Mouse (Mus musculus) MEL (cell line): ENCODE results near the gene Erg. TPM values are rescaled to one million over a fixed set of nuclear protein-coding genes. Genes with fewer than 3 reads are reported as not detected.

ENCODE experiments used
- DNase-seq: peaks from one replicate; pipeline ENCODE4 v3.0.0; 2011; ENCODE audit warnings: low read depth, low spot score
- H3K27ac ChIP-seq: 2 replicates; pipeline ENCODE4 v1.5.1; 2012; ENCODE audit warnings: low read depth, mild to moderate bottlenecking, control low read depth, low read length, moderate library complexity; ENCODE audit not compliant: control insufficient read depth
- H3K27me3 ChIP-seq, 2 experiments: fragments of 150-350 bp in 1 of 2; sonication (generic) in 1 of 2; 2 replicates each; pipeline ENCODE4 v1.6.1; 2012; ENCODE audit warnings: low read length in 2 of 2, mild to moderate bottlenecking in 2 of 2, improper control_type of control experiment in 1 of 2, moderate library complexity in 1 of 2; ENCODE audit not compliant: insufficient read depth in 2 of 2, control insufficient read depth in 1 of 2
- H3K36me3 ChIP-seq, 2 experiments: 2 replicates each; pipeline ENCODE4 v1.6.1; 2012 to 2014; ENCODE audit warnings: low read length in 2 of 2, improper control_type of control experiment in 1 of 2, inconsistent platforms in 1 of 2, mild to moderate bottlenecking in 1 of 2; ENCODE audit not compliant: insufficient read depth in 2 of 2, control insufficient read depth in 1 of 2
- H3K4me1 ChIP-seq, 2 experiments: fragments of 150-350 bp in 1 of 2; sonication (generic) in 1 of 2; 2 replicates each; pipeline ENCODE4 v1.6.1; 2012; ENCODE audit warnings: low read length in 2 of 2, improper control_type of control experiment in 1 of 2, mild to moderate bottlenecking in 1 of 2; ENCODE audit not compliant: insufficient read depth in 2 of 2, control insufficient read depth in 1 of 2
- H3K4me3 ChIP-seq, 2 experiments: fragments of 150-350 bp in 1 of 2; sonication (generic) in 1 of 2; 2 replicates each; pipeline ENCODE4 v1.5.1; 2012; ENCODE audit warnings: low read depth in 2 of 2, low read length in 2 of 2, mild to moderate bottlenecking in 2 of 2, moderate library complexity in 2 of 2, control low read depth in 1 of 2, improper control_type of control experiment in 1 of 2; ENCODE audit not compliant: control insufficient read depth in 1 of 2, insufficient read depth in 1 of 2
- H3K79me2 ChIP-seq: 2 replicates; pipeline ENCODE4 v1.6.1; 2012; ENCODE audit warnings: mild to moderate bottlenecking, low read length, moderate library complexity; ENCODE audit not compliant: control insufficient read depth, poor library complexity, insufficient read depth
- H3K9ac ChIP-seq: 2 replicates; pipeline ENCODE4 v1.6.1; 2012; ENCODE audit warnings: low read depth, mild to moderate bottlenecking, control low read depth, low read length, moderate library complexity; ENCODE audit not compliant: control insufficient read depth, poor library complexity, severe bottlenecking
- H3K9me3 ChIP-seq: fragments of 150-350 bp; sonication (generic); replicated peaks from 2 replicates; pipeline ENCODE4 v1.6.1; 2012; ENCODE audit warnings: mild to moderate bottlenecking, low read length, improper control_type of control experiment, moderate library complexity; ENCODE audit not compliant: insufficient read depth
- CHD2 ChIP-seq: IDR thresholded peaks from 2 replicates; pipeline ENCODE4 v1.6.1; 2011; ENCODE audit warnings: low read length, improper control_type of control experiment
- ELF1 ChIP-seq: IDR thresholded peaks from 2 replicates; pipeline ENCODE4 v1.6.1; 2014; ENCODE audit warnings: low read depth, mild to moderate bottlenecking, inconsistent platforms, low read length, improper control_type of control experiment, moderate library complexity
- ETS1 ChIP-seq: IDR thresholded peaks from 2 replicates; pipeline ENCODE4 v1.6.1; 2012; ENCODE audit warnings: low read depth, mild to moderate bottlenecking, inconsistent platforms, low read length, improper control_type of control experiment, moderate library complexity
- GABPA ChIP-seq: IDR thresholded peaks from 2 replicates; pipeline ENCODE4 v1.6.1; 2012; ENCODE audit warnings: low read depth, mild to moderate bottlenecking, inconsistent platforms, low read length, improper control_type of control experiment, moderate library complexity
- GATA1 ChIP-seq: IDR thresholded peaks from 2 replicates; pipeline ENCODE4 v1.6.1; 2011; ENCODE audit warnings: low read depth, low read length, improper control_type of control experiment
- JUND ChIP-seq: IDR thresholded peaks from 2 replicates; pipeline ENCODE4 v1.6.1; 2011; ENCODE audit warnings: low read depth, mild to moderate bottlenecking, improper control_type of control experiment, low read length
- KAT2A ChIP-seq: conservative IDR thresholded peaks from 2 replicates; pipeline ENCODE4 v1.6.1; 2012; ENCODE audit warnings: low read depth, low read length, improper control_type of control experiment, inconsistent platforms
- MEF2A ChIP-seq: IDR thresholded peaks from 2 replicates; pipeline ENCODE4 v1.6.1; 2014; ENCODE audit warnings: low read depth, mild to moderate bottlenecking, inconsistent platforms, low read length, improper control_type of control experiment; ENCODE audit not compliant: poor library complexity, insufficient replicate concordance, severe bottlenecking; ENCODE audit errors: extremely low read depth
- NELFE ChIP-seq: IDR thresholded peaks from 2 replicates; pipeline ENCODE4 v1.6.1; 2011; ENCODE audit warnings: low read depth, low read length, improper control_type of control experiment
- NRF1 ChIP-seq: IDR thresholded peaks from 2 replicates; pipeline ENCODE4 v1.6.1; 2014; ENCODE audit warnings: low read depth, mild to moderate bottlenecking, inconsistent platforms, low read length, improper control_type of control experiment, moderate library complexity; ENCODE audit not compliant: poor library complexity, insufficient read depth, severe bottlenecking
- POLR2A ChIP-seq, 2 experiments: IDR thresholded peaks; 2 replicates each; pipeline ENCODE4 v1.6.1; 2011 to 2012; ENCODE audit warnings: low read length in 2 of 2, mild to moderate bottlenecking in 2 of 2, control low read depth in 1 of 2, improper control_type of control experiment in 1 of 2, low read depth in 1 of 2, moderate library complexity in 1 of 2; ENCODE audit not compliant: control insufficient read depth in 1 of 2, insufficient read depth in 1 of 2, poor library complexity in 1 of 2
- POLR2AphosphoS5 ChIP-seq: IDR thresholded peaks from 2 replicates; pipeline ENCODE4 v1.6.1; 2012; ENCODE audit warnings: low read depth, borderline replicate concordance, mild to moderate bottlenecking, inconsistent platforms, low read length, moderate library complexity, mixed read lengths
- RAD21 ChIP-seq: IDR thresholded peaks from 2 replicates; pipeline ENCODE4 v1.6.1; 2011; ENCODE audit warnings: mild to moderate bottlenecking, low read depth, low read length, improper control_type of control experiment
- SIN3A ChIP-seq: IDR thresholded peaks from 2 replicates; pipeline ENCODE4 v1.6.1; 2012; ENCODE audit warnings: low read length, improper control_type of control experiment, inconsistent platforms
- TAL1 ChIP-seq: IDR thresholded peaks from 2 replicates; pipeline ENCODE4 v1.6.1; 2012; ENCODE audit warnings: mild to moderate bottlenecking, inconsistent platforms, low read length, moderate library complexity, mixed read lengths
- TBP ChIP-seq: IDR thresholded peaks from 2 replicates; pipeline ENCODE4 v1.8.0; 2011; ENCODE audit warnings: low read depth, low read length, improper control_type of control experiment
- TCF12 ChIP-seq: IDR thresholded peaks from 2 replicates; pipeline ENCODE4 v1.6.1; 2014; ENCODE audit warnings: low read depth, mild to moderate bottlenecking, inconsistent platforms, low read length, improper control_type of control experiment, moderate library complexity
- USF2 ChIP-seq, 2 experiments: IDR thresholded peaks; 2 replicates each; pipeline ENCODE4 v1.6.1; 2011 to 2012; ENCODE audit warnings: improper control_type of control experiment in 2 of 2, low read length in 2 of 2, borderline replicate concordance in 1 of 2, inconsistent platforms in 1 of 2, low read depth in 1 of 2, mild to moderate bottlenecking in 1 of 2; ENCODE audit not compliant: insufficient read depth in 1 of 2
- ZC3H11A ChIP-seq: IDR thresholded peaks from 2 replicates; pipeline ENCODE4 v1.6.1; 2012; ENCODE audit warnings: low read depth, mild to moderate bottlenecking, inconsistent platforms, low read length, improper control_type of control experiment
- polyA plus RNA-seq, 2 experiments: library from polyadenylated mRNA; stranded (reverse) in 1 of 2; unstranded in 1 of 2; fragments of >175 nt in 1 of 2; fragments of >200 nt in 1 of 2; gene quantifications; 2 replicates each; pipeline versions ENCODE4 v1.2.1 to v1.2.4; 2012; ENCODE audit warnings: low replicate concordance in 2 of 2, low read depth in 1 of 2; ENCODE audit not compliant: insufficient read length in 2 of 2, insufficient read depth in 1 of 2, missing spikeins in 1 of 2
- total RNA-seq: library from RNA; depleted of rRNA; stranded (reverse); fragments of 300-350 nt; gene quantifications from 2 replicates; pipeline ENCODE4 v1.2.3, GENCODE M21; 2012

Gene Erg
- total and polyA plus RNA-seq, 3 experiments, result 0.11 to 0.27 TPM; not detected in 1

- no peak overlapping the region for H3K27ac ChIP-seq
- H3K79me2 ChIP-seq, result no peaks in the 10 kb centered on the region
- DNase-seq, result no peak
- no peaks in the 10 kb centered on the region for H3K4me1 ChIP-seq
- H3K9ac ChIP-seq, result no peak overlapping the region
- no peaks in the 10 kb centered on the region for H3K9me3 ChIP-seq
- no peaks in the 10 kb centered on the region for H3K36me3 ChIP-seq
- H3K27me3 ChIP-seq, result peaks cover 0 to 6% of the 10 kb centered on the region in 2 experiments; a peak in 2 of 4 replicates
- no peak overlapping the region for H3K4me3 ChIP-seq
- TF ChIP-seq JUND, result no peak
- no peak for TF ChIP-seq TAL1
- no peak for TF ChIP-seq USF2 (IDR thresholded peaks at IDR 0.05; ENCODE audit: borderline replicate concordance in 1 of 2, insufficient read depth in 1 of 2, low read depth in 1 of 2, low read length in 2 of 2)
Measured at GRCm38 (mm10) chr16:95556834-95557233, 29.6 kb downstream of the Erg start.

DNA sequence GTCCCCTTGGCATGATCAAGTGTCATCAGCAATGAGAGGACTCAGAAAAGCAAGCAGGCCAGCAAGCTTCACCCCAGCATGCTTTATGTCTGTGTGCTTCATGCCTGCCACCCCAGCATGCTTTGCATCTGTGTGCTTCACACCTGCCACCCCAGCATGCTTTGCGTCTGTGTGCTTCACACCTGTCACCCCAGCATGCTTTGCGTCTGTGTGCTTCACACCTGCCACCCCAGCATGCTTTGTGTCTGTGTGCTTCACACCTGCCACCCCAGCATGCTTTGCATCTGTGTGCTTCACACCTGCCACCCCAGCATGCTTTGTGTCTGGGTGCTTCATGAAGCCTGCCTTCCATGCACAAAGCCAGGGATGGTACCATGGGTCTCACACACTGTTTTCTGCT lies 33.3 kb downstream of the Erg start:
- H3K4me1 ChIP-seq, result no peaks in the 10 kb centered on the region
- H3K27me3 ChIP-seq, result peaks cover 0 to 2% of the 10 kb centered on the region in 2 experiments; a peak in 2 of 4 replicates
- H3K79me2 ChIP-seq, result no peaks in the 10 kb centered on the region
- no peak for DNase-seq
- H3K9ac ChIP-seq, result no peak overlapping the region
- no peak overlapping the region for H3K27ac ChIP-seq
- TF ChIP-seq RAD21, result no peak
- no peak for TF ChIP-seq ETS1
- no peak for TF ChIP-seq TAL1
- no peak for TF ChIP-seq ELF1
- TF ChIP-seq NRF1, result no peak
- TF ChIP-seq CHD2, result no peak
- H3K4me3 ChIP-seq, result no peak overlapping the region
- H3K9me3 ChIP-seq, result no peaks in the 10 kb centered on the region
- no peaks in the 10 kb centered on the region for H3K36me3 ChIP-seq

DNA sequence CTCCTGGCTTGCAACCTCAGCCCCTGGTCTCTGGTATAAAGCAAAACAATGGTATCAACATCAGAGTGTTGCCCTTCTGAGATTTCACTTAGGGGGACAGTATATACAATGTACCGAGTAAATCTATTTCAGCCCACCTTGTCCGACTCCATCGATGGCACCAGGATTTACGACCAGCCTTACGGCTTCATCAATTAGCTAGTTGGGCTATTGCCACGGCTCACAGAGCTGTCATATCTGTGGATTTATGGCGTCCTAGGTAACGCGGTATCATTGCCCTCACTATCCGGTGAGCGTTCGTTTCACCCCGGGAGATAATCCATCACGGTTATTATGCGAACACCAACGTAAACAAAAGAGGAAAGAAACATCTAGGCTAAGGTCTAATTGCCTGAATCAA lies 33.9 kb downstream of the Erg start:
- Histone ChIP-seq H3K4me3 (no peak overlapping the region), H3K27me3 (peaks cover 0 to 2% of the 10 kb centered on the region in 2 experiments; a peak in 2 of 4 replicates), H3K4me1 (no peaks in the 10 kb centered on the region), H3K27ac (no peak overlapping the region)
- no peak for DNase-seq
- TF ChIP-seq ZC3H11A (no peak), TBP (no peak), GABPA (no peak), TCF12 (no peak), RAD21 (no peak), POLR2AphosphoS5 (no peak), POLR2A (IDR thresholded peaks at IDR 0.05; ENCODE audit: control insufficient read depth in 1 of 2, insufficient read depth in 1 of 2, low read depth in 1 of 2, low read length in 2 of 2, poor library complexity in 1 of 2) (no peak), SIN3A (no peak), KAT2A (no peak), GATA1 (no peak), USF2 (IDR thresholded peaks at IDR 0.05; ENCODE audit: borderline replicate concordance in 1 of 2, insufficient read depth in 1 of 2, low read depth in 1 of 2, low read length in 2 of 2) (no peak), NELFE (no peak), MEF2A (no peak)
- TF ChIP-seq, all 39 proteins: peak for 0
- Histone ChIP-seq H3K9ac (no peak overlapping the region), H3K36me3 (no peaks in the 10 kb centered on the region), H3K79me2 (no peaks in the 10 kb centered on the region), H3K9me3 (no peaks in the 10 kb centered on the region)
